Mouse (Mus musculus): ENCODE results near the gene Cirbp. TPM values are rescaled to one million over a fixed set of nuclear protein-coding genes. Genes with fewer than 3 reads are reported as not detected.

Gene Cirbp
- total RNA-seq, 2 experiments from 2014 or later = 18.4 to 35.4 TPM

- ATAC-seq (replicated peaks; ENCODE audit: poor library complexity) = no peak
Measured at GRCm38 (mm10) chr10:80137626-80138552, 27.9 kb upstream of the Cirbp start.

- ATAC-seq (replicated peaks; ENCODE audit: poor library complexity) = no peak
Measured at GRCm38 (mm10) chr10:80138553-80139438, 27.0 kb upstream of the Cirbp start, which contains the start of gene Atp5d. Atp5d (plus strand) TSS chr10:80138632.

- no peak for ATAC-seq (replicated peaks; ENCODE audit: poor library complexity)
Measured at GRCm38 (mm10) chr10:80139439-80139775, 26.4 kb upstream of the Cirbp start.

GRCm38 (mm10) chr10:80139975-80140665 lies 25.7 kb upstream of the Cirbp start:
- ATAC-seq (replicated peaks; ENCODE audit: poor library complexity) = no peak

- no peak for ATAC-seq (replicated peaks; ENCODE audit: poor library complexity)
Measured at GRCm38 (mm10) chr10:80140666-80141035, 25.1 kb upstream of the Cirbp start, which contains the start of gene Cbarp. Cbarp (minus strand) TSS chr10:80140835.

GRCm38 (mm10) chr10:80141243-80141642 lies 24.5 kb upstream of the Cirbp start:
- peak; percentile 79 for ATAC-seq (replicated peaks; ENCODE audit: poor library complexity)

GRCm38 (mm10) chr10:80141786-80142529 lies 23.8 kb upstream of the Cirbp start:
- ATAC-seq (replicated peaks; ENCODE audit: poor library complexity) = peak; percentile 69

GRCm38 (mm10) chr10:80142530-80142925 lies 23.3 kb upstream of the Cirbp start:
- ATAC-seq (replicated peaks; ENCODE audit: poor library complexity) = no peak

GRCm38 (mm10) chr10:80143664-80144063 lies 22.1 kb upstream of the Cirbp start:
- ATAC-seq (replicated peaks; ENCODE audit: poor library complexity) = no peak

GRCm38 (mm10) chr10:80144159-80144558 lies 21.6 kb upstream of the Cirbp start:
- ATAC-seq (replicated peaks; ENCODE audit: poor library complexity) = no peak

GRCm38 (mm10) chr10:80144864-80145838 lies 20.6 kb upstream of the Cirbp start:
- ATAC-seq (replicated peaks; ENCODE audit: poor library complexity) = no peak

- ATAC-seq (replicated peaks; ENCODE audit: poor library complexity) = no peak
Measured at GRCm38 (mm10) chr10:80145896-80146295, 19.9 kb upstream of the Cirbp start.

- no peak for ATAC-seq (replicated peaks; ENCODE audit: poor library complexity)
Measured at GRCm38 (mm10) chr10:80146568-80147011, 19.2 kb upstream of the Cirbp start.

GRCm38 (mm10) chr10:80147146-80147718 lies 18.6 kb upstream of the Cirbp start:
- ATAC-seq (replicated peaks; ENCODE audit: poor library complexity) = no peak

GRCm38 (mm10) chr10:80147719-80148601 lies 17.8 kb upstream of the Cirbp start, which contains the start of gene Midn:
Midn (plus strand) TSS chr10:80148272.
- ATAC-seq (replicated peaks; ENCODE audit: poor library complexity) = peak; percentile 12

GRCm38 (mm10) chr10:80148610-80149290 lies 17.0 kb upstream of the Cirbp start:
- ATAC-seq (replicated peaks; ENCODE audit: poor library complexity) = peak; percentile 38
